Mouse (Mus musculus): ENCODE results near the gene Smad3. TPM values are rescaled to one million over a fixed set of nuclear protein-coding genes. Genes with fewer than 3 reads are reported as not detected.

Smad3 gene
- polyA plus RNA-seq, 1 experiment from 2014 or later: 2.7 TPM

- Histone ChIP-seq H3K9ac (no peak overlapping the region), H3K36me3 (no peaks in the 10 kb centered on the region; the same call in 1 of the 2 replicates), H3K27me3 (no peaks in the 10 kb centered on the region), H3K4me2 (no peak overlapping the region), H3K9me3 (replicated peaks) (no peaks in the 10 kb centered on the region), H3K4me1 (replicated peaks) (peaks cover 43% of the 10 kb centered on the region), H3K4me3 (replicated peaks) (no peak overlapping the region), H3K27ac (no peak overlapping the region)
- no peak for DNase-seq
- WGBS (ENCODE audit: insufficient replicate concordance): 33% methylated on average over 8 of the region's 8 CpGs
- ATAC-seq (ENCODE audit: low read depth): no peak
Observed at GRCm38 (mm10) chr9:63672797-63673493, 84.8 kb downstream of the Smad3 start.

- Histone ChIP-seq H3K4me3 (replicated peaks) (no peak overlapping the region), H3K27ac (no peak overlapping the region), H3K4me1 (replicated peaks) (peaks cover 47% of the 10 kb centered on the region), H3K4me2 (no peak overlapping the region), H3K9me3 (replicated peaks) (no peaks in the 10 kb centered on the region), H3K36me3 (peaks cover 21% of the 10 kb centered on the region), H3K27me3 (no peaks in the 10 kb centered on the region), H3K9ac (no peak overlapping the region)
- ATAC-seq (ENCODE audit: low read depth) (no peak), DNase-seq (no peak)
- WGBS (ENCODE audit: insufficient replicate concordance): 80% methylated on average over 7 of the region's 7 CpGs
Observed at GRCm38 (mm10) chr9:63669816-63670215, 88.0 kb downstream of the Smad3 start.

- H3K9me3 ChIP-seq (replicated peaks): no peaks in the 10 kb centered on the region
- H3K27ac ChIP-seq: no peak overlapping the region
- 63% methylated on average over 1 of the region's 1 CpGs for WGBS (ENCODE audit: insufficient replicate concordance)
- H3K36me3 ChIP-seq: peaks cover 21% of the 10 kb centered on the region
- H3K4me2 ChIP-seq: no peak overlapping the region
- DNase-seq: no peak
- ATAC-seq (ENCODE audit: low read depth): no peak
- H3K9ac ChIP-seq: no peak overlapping the region
- H3K27me3 ChIP-seq: no peaks in the 10 kb centered on the region
- H3K4me1 ChIP-seq (replicated peaks): peaks cover 45% of the 10 kb centered on the region
- H3K4me3 ChIP-seq (replicated peaks): no peak overlapping the region
Observed at GRCm38 (mm10) chr9:63668621-63669020, 89.2 kb downstream of the Smad3 start.

GRCm38 (mm10) chr9:63667373-63667724 lies 90.4 kb downstream of the Smad3 start:
- Histone ChIP-seq H3K4me2 (no peak overlapping the region), H3K36me3 (peaks cover 31% of the 10 kb centered on the region)
- WGBS (ENCODE audit: insufficient replicate concordance): 75% methylated on average over 8 of the region's 8 CpGs

GRCm38 (mm10) chr9:63666612-63667372 lies 91.0 kb downstream of the Smad3 start:
- 80% methylated on average over 18 of the region's 18 CpGs for WGBS (ENCODE audit: insufficient replicate concordance)
- ATAC-seq (ENCODE audit: low read depth): no peak
- no peak overlapping the region for H3K27ac ChIP-seq
- H3K4me2 ChIP-seq: no peak overlapping the region
- DNase-seq: no peak
- H3K4me3 ChIP-seq (replicated peaks): no peak overlapping the region
- H3K4me1 ChIP-seq (replicated peaks): peaks cover 38% of the 10 kb centered on the region
- no peaks in the 10 kb centered on the region for H3K9me3 ChIP-seq (replicated peaks)
- H3K36me3 ChIP-seq: peaks cover 36% of the 10 kb centered on the region
- no peak overlapping the region for H3K9ac ChIP-seq
- no peaks in the 10 kb centered on the region for H3K27me3 ChIP-seq

More at GRCm38 (mm10) chr9:63667373-63667724, 90.4 kb downstream of the Smad3 start:
- Histone ChIP-seq H3K4me3 (replicated peaks) (no peak overlapping the region), H3K4me1 (replicated peaks) (peaks cover 42% of the 10 kb centered on the region), H3K9me3 (replicated peaks) (no peaks in the 10 kb centered on the region), H3K27ac (no peak overlapping the region), H3K9ac (no peak overlapping the region), H3K27me3 (no peaks in the 10 kb centered on the region)
- DNase-seq (no peak), ATAC-seq (ENCODE audit: low read depth) (no peak)

- H3K9ac ChIP-seq: no peak overlapping the region
Observed at GRCm38 (mm10) chr9:63664792-63665646, 92.8 kb downstream of the Smad3 start.

GRCm38 (mm10) chr9:63664300-63664745 lies 93.5 kb downstream of the Smad3 start:
- peaks cover 47% of the 10 kb centered on the region for H3K36me3 ChIP-seq
- DNase-seq (no peak), ATAC-seq (ENCODE audit: low read depth) (no peak)
- peaks cover 38% of the 10 kb centered on the region for H3K4me1 ChIP-seq (replicated peaks)
- H3K4me3 ChIP-seq (replicated peaks): no peak overlapping the region
- H3K9me3 ChIP-seq (replicated peaks): no peaks in the 10 kb centered on the region
- 18% methylated on average over 2 of the region's 2 CpGs for WGBS (ENCODE audit: insufficient replicate concordance)
- no peak overlapping the region for H3K27ac ChIP-seq
- H3K27me3 ChIP-seq: no peaks in the 10 kb centered on the region
- no peak overlapping the region for H3K9ac ChIP-seq
- H3K4me2 ChIP-seq: no peak overlapping the region

More at GRCm38 (mm10) chr9:63664792-63665646, 92.8 kb downstream of the Smad3 start:
- WGBS (ENCODE audit: insufficient replicate concordance): 68% methylated on average over 13 of the region's 13 CpGs
- no peaks in the 10 kb centered on the region for H3K9me3 ChIP-seq (replicated peaks)
- no peak overlapping the region for H3K27ac ChIP-seq
- H3K4me1 ChIP-seq (replicated peaks): peaks cover 38% of the 10 kb centered on the region
- DNase-seq (no peak), ATAC-seq (ENCODE audit: low read depth) (no peak)
- H3K36me3 ChIP-seq: peaks cover 47% of the 10 kb centered on the region
- no peaks in the 10 kb centered on the region for H3K27me3 ChIP-seq
- H3K4me3 ChIP-seq (replicated peaks): no peak overlapping the region
- H3K4me2 ChIP-seq: no peak overlapping the region

GRCm38 (mm10) chr9:63663222-63663621 lies 94.6 kb downstream of the Smad3 start:
- no peak overlapping the region for H3K27ac ChIP-seq
- H3K4me2 ChIP-seq: no peak overlapping the region
- ATAC-seq (ENCODE audit: low read depth) (no peak), DNase-seq (no peak)
- H3K4me1 ChIP-seq (replicated peaks): peaks cover 28% of the 10 kb centered on the region
- no peaks in the 10 kb centered on the region for H3K27me3 ChIP-seq
- no peak overlapping the region for H3K9ac ChIP-seq
- peaks cover 47% of the 10 kb centered on the region for H3K36me3 ChIP-seq
- H3K4me3 ChIP-seq (replicated peaks): no peak overlapping the region
- 64% methylated on average over 10 of the region's 10 CpGs for WGBS (ENCODE audit: insufficient replicate concordance)
- no peaks in the 10 kb centered on the region for H3K9me3 ChIP-seq (replicated peaks)

GRCm38 (mm10) chr9:63662759-63663158 lies 95.0 kb downstream of the Smad3 start:
- no peak overlapping the region for H3K9ac ChIP-seq
- no peak for ATAC-seq (ENCODE audit: low read depth)
- H3K4me1 ChIP-seq (replicated peaks): peaks cover 28% of the 10 kb centered on the region
- no peak overlapping the region for H3K4me3 ChIP-seq (replicated peaks)
- H3K27ac ChIP-seq: no peak overlapping the region
- no peak for DNase-seq
- H3K27me3 ChIP-seq: no peaks in the 10 kb centered on the region
- peaks cover 47% of the 10 kb centered on the region for H3K36me3 ChIP-seq
- H3K9me3 ChIP-seq (replicated peaks): no peaks in the 10 kb centered on the region
- WGBS (ENCODE audit: insufficient replicate concordance): 53% methylated on average over 7 of the region's 7 CpGs
- no peak overlapping the region for H3K4me2 ChIP-seq

- Histone ChIP-seq H3K9me3 (replicated peaks) (no peaks in the 10 kb centered on the region), H3K36me3 (peaks cover 31% of the 10 kb centered on the region), H3K4me1 (replicated peaks) (peaks cover 18% of the 10 kb centered on the region), H3K27ac (no peak overlapping the region), H3K27me3 (no peaks in the 10 kb centered on the region), H3K9ac (no peak overlapping the region), H3K4me3 (replicated peaks) (no peak overlapping the region), H3K4me2 (no peak overlapping the region)
- DNase-seq (no peak), ATAC-seq (ENCODE audit: low read depth) (no peak)
- 82% methylated on average over 3 of the region's 3 CpGs for WGBS (ENCODE audit: insufficient replicate concordance)
Observed at GRCm38 (mm10) chr9:63660691-63661090, 97.1 kb downstream of the Smad3 start.

GRCm38 (mm10) chr9:63660061-63660460 lies 97.7 kb downstream of the Smad3 start:
- H3K27ac ChIP-seq: no peak overlapping the region
- peaks cover 31% of the 10 kb centered on the region for H3K36me3 ChIP-seq
- H3K4me3 ChIP-seq (replicated peaks): no peak overlapping the region
- ATAC-seq (ENCODE audit: low read depth): no peak
- H3K4me1 ChIP-seq (replicated peaks): peaks cover 14% of the 10 kb centered on the region
- WGBS (ENCODE audit: insufficient replicate concordance): 80% methylated on average over 4 of the region's 4 CpGs
- H3K9ac ChIP-seq: no peak overlapping the region
- H3K4me2 ChIP-seq: no peak overlapping the region
- no peaks in the 10 kb centered on the region for H3K9me3 ChIP-seq (replicated peaks)
- no peak for DNase-seq
- no peaks in the 10 kb centered on the region for H3K27me3 ChIP-seq

Data from liver, embryonic 13.5 days (tissue).